Mouse (Mus musculus) midbrain, embryonic 13.5 days (tissue): ENCODE data around the gene Ss18l1. TPM values are rescaled to one million over a fixed set of nuclear protein-coding genes. Genes with fewer than 3 reads are reported as not detected.

ENCODE experiments used
- ATAC-seq: fragments of 200-750 bp; cut with Nextera tagmentation; 2 replicates; pipeline ENCODE4 v1.8.0; 2017; ENCODE audit warnings: mild to moderate bottlenecking, moderate TSS enrichment, moderate library complexity
- H3K27ac ChIP-seq: fragments of 300-500 bp; sonication (generic); 2 replicates; pipeline ENCODE4 v1.5.1; 2015; ENCODE audit warnings: inconsistent platforms, mild to moderate bottlenecking, moderate library complexity
- H3K27me3 ChIP-seq: fragments of 300-500 bp; sonication (generic); 2 replicates; pipeline ENCODE4 v1.6.1; 2015; ENCODE audit warnings: mild to moderate bottlenecking, inconsistent platforms
- H3K36me3 ChIP-seq: fragments of 300-500 bp; sonication (generic); 2 replicates; pipeline ENCODE4 v1.6.1; 2015; ENCODE audit warnings: mild to moderate bottlenecking, inconsistent platforms
- H3K4me1 ChIP-seq: fragments of 300-500 bp; sonication (generic); replicated peaks from 2 replicates; pipeline ENCODE4 v1.6.1; 2015; ENCODE audit warnings: inconsistent platforms
- H3K4me2 ChIP-seq: fragments of 300-500 bp; sonication (generic); replicated peaks from 2 replicates; pipeline ENCODE4 v1.6.1; 2015; ENCODE audit warnings: moderate library complexity, mild to moderate bottlenecking, inconsistent platforms
- H3K4me3 ChIP-seq: fragments of 300-500 bp; sonication (generic); replicated peaks from 2 replicates; pipeline ENCODE4 v1.5.1; 2015; ENCODE audit warnings: mild to moderate bottlenecking, inconsistent platforms
- H3K9ac ChIP-seq: fragments of 300-500 bp; sonication (generic); replicated peaks from 2 replicates; pipeline ENCODE4 v1.6.1; 2015; ENCODE audit warnings: mild to moderate bottlenecking, inconsistent platforms
- H3K9me3 ChIP-seq: fragments of 300-500 bp; sonication (generic); 2 replicates; pipeline ENCODE4 v1.6.1; 2016; ENCODE audit warnings: mild to moderate bottlenecking, inconsistent platforms
- WGBS: fragments of 180-500 bp; shearing (Covaris S2); methylation state at CpG from one replicate; pipeline ENCODE4 v1.1.7; 2015; 5-methylcytosine and 5-hydroxymethylcytosine counted together
- polyA plus RNA-seq: library from polyadenylated mRNA; unstranded; fragments of >200 nt; fragmentation: Nextera tagmentation; extraction: Ambion mirVana; gene quantifications from 2 replicates; pipeline ENCODE4 v1.2.1, GENCODE M21; 2015

Ss18l1 gene
- polyA plus RNA-seq, 1 experiment from 2014 or later, result 51.2 TPM

GRCm38 (mm10) chr2:180098167-180098566 lies 55.9 kb downstream of the Ss18l1 start:
- no peaks in the 10 kb centered on the region; the same call in 1 of the 2 replicates for H3K36me3 ChIP-seq
- H3K9ac ChIP-seq, result no peak overlapping the region
- no peak overlapping the region for H3K27ac ChIP-seq
- H3K4me3 ChIP-seq, result no peak overlapping the region
- H3K4me1 ChIP-seq, result peaks cover 43% of the 10 kb centered on the region
- no peak overlapping the region for H3K4me2 ChIP-seq
- no peak for ATAC-seq
- no peaks in the 10 kb centered on the region for H3K9me3 ChIP-seq
- WGBS, result 42% methylated on average over 5 of the region's 5 CpGs
- H3K27me3 ChIP-seq, result peaks cover 37% of the 10 kb centered on the region

GRCm38 (mm10) chr2:180099529-180099928 lies 57.2 kb downstream of the Ss18l1 start:
- H3K36me3 ChIP-seq, result no peaks in the 10 kb centered on the region; the same call in 1 of the 2 replicates
- no peak overlapping the region for H3K27ac ChIP-seq
- peaks cover 49% of the 10 kb centered on the region for H3K27me3 ChIP-seq
- no peaks in the 10 kb centered on the region for H3K9me3 ChIP-seq
- peak overlapping the region; percentile 36; the same call in 1 of the 2 replicates for H3K9ac ChIP-seq
- H3K4me1 ChIP-seq, result peaks cover 57% of the 10 kb centered on the region
- WGBS, result 5% methylated on average over 15 of the region's 15 CpGs
- no peak overlapping the region for H3K4me3 ChIP-seq
- H3K4me2 ChIP-seq, result peak overlapping the region; percentile 13; the same call in 1 of the 2 replicates
- no peak for ATAC-seq

- Histone ChIP-seq H3K4me1 (peaks cover 55% of the 10 kb centered on the region), H3K27me3 (peaks cover 65% of the 10 kb centered on the region), H3K4me3 (peak overlapping the region; percentile 64), H3K4me2 (peak overlapping the region; percentile 95), H3K9me3 (no peaks in the 10 kb centered on the region), H3K27ac (peak overlapping the region; percentile 35; the same call in 1 of the 2 replicates), H3K9ac (peak overlapping the region; percentile 76), H3K36me3 (no peaks in the 10 kb centered on the region; the same call in 1 of the 2 replicates)
- ATAC-seq, result peak; percentile 28
- under 1% methylated on average over 56 of the region's 57 CpGs for WGBS
These were observed 61.1 kb downstream of the Ss18l1 start for GRCm38 (mm10) chr2:180103151-180103977.

- H3K4me2 ChIP-seq, result peak within 1 kb of the TSS; percentile 95
- peak within 1 kb of the TSS; percentile 64 for H3K4me3 ChIP-seq
- peak within 1 kb of the TSS; percentile 76 for H3K9ac ChIP-seq
- H3K9me3 ChIP-seq, result no peaks in the 10 kb centered on the region
- H3K27ac ChIP-seq, result peak within 1 kb of the TSS; percentile 35; the same call in 1 of the 2 replicates
- peak; percentile 73 for ATAC-seq
- H3K4me1 ChIP-seq, result peaks cover 56% of the 10 kb centered on the region
- under 1% methylated on average over 84 of the region's 87 CpGs for WGBS
- H3K36me3 ChIP-seq, result no peaks in the 10 kb centered on the region; the same call in 1 of the 2 replicates
- H3K27me3 ChIP-seq, result peaks cover 65% of the 10 kb centered on the region
These were observed 61.8 kb downstream of the Ss18l1 start, which contains the start of gene Hrh3 for GRCm38 (mm10) chr2:180103978-180104658. Gene Hrh3 (minus strand): TSS chr2:180104488.

GRCm38 (mm10) chr2:180104659-180105377 lies 62.5 kb downstream of the Ss18l1 start:
- H3K9ac ChIP-seq, result peak overlapping the region; percentile 76; the same call in 1 of the 2 replicates
- H3K27ac ChIP-seq, result no peak overlapping the region
- peaks cover 53% of the 10 kb centered on the region for H3K4me1 ChIP-seq
- H3K27me3 ChIP-seq, result peaks cover 64% of the 10 kb centered on the region
- 11% methylated on average over 24 of the region's 24 CpGs for WGBS
- H3K36me3 ChIP-seq, result no peaks in the 10 kb centered on the region; the same call in 1 of the 2 replicates
- peak overlapping the region; percentile 95 for H3K4me2 ChIP-seq
- H3K9me3 ChIP-seq, result no peaks in the 10 kb centered on the region
- ATAC-seq, result no peak
- H3K4me3 ChIP-seq, result peak overlapping the region; percentile 64

- peaks cover 58% of the 10 kb centered on the region for H3K27me3 ChIP-seq
- WGBS, result 33% methylated on average over 8 of the region's 8 CpGs
- H3K4me3 ChIP-seq, result no peak overlapping the region
These were observed 63.3 kb downstream of the Ss18l1 start for GRCm38 (mm10) chr2:180105441-180106190.

GRCm38 (mm10) chr2:180107081-180107480 lies 64.8 kb downstream of the Ss18l1 start:
- Histone ChIP-seq H3K27me3 (peaks cover 46% of the 10 kb centered on the region), H3K9me3 (no peaks in the 10 kb centered on the region), H3K4me1 (peaks cover 46% of the 10 kb centered on the region), H3K27ac (no peak overlapping the region), H3K4me3 (no peak overlapping the region), H3K4me2 (no peak overlapping the region), H3K36me3 (no peaks in the 10 kb centered on the region), H3K9ac (no peak overlapping the region)
- ATAC-seq, result no peak
- WGBS, result 66% methylated on average over 4 of the region's 4 CpGs

More at GRCm38 (mm10) chr2:180105441-180106190, 63.3 kb downstream of the Ss18l1 start:
- Histone ChIP-seq H3K9me3 (no peaks in the 10 kb centered on the region), H3K9ac (no peak overlapping the region), H3K4me1 (peaks cover 47% of the 10 kb centered on the region), H3K4me2 (no peak overlapping the region), H3K27ac (no peak overlapping the region), H3K36me3 (no peaks in the 10 kb centered on the region; the same call in 1 of the 2 replicates)
- ATAC-seq, result no peak

- no peak overlapping the region for H3K4me3 ChIP-seq
- H3K27me3 ChIP-seq, result peaks cover 34% of the 10 kb centered on the region
- 72% methylated on average over 6 of the region's 6 CpGs for WGBS
- peaks cover 34% of the 10 kb centered on the region for H3K4me1 ChIP-seq
- no peaks in the 10 kb centered on the region for H3K36me3 ChIP-seq
- H3K27ac ChIP-seq, result no peak overlapping the region
- no peak overlapping the region for H3K9ac ChIP-seq
- no peak for ATAC-seq
- H3K4me2 ChIP-seq, result no peak overlapping the region
- no peaks in the 10 kb centered on the region for H3K9me3 ChIP-seq
These were observed 66.0 kb downstream of the Ss18l1 start for GRCm38 (mm10) chr2:180108285-180108684.

GRCm38 (mm10) chr2:180113909-180114890 lies 71.9 kb downstream of the Ss18l1 start:
- Histone ChIP-seq H3K36me3 (no peaks in the 10 kb centered on the region), H3K27me3 (peaks cover 5% of the 10 kb centered on the region; the same call in 1 of the 2 replicates), H3K9ac (no peak overlapping the region), H3K4me3 (no peak overlapping the region), H3K4me2 (no peak overlapping the region), H3K4me1 (peaks cover 52% of the 10 kb centered on the region), H3K9me3 (no peaks in the 10 kb centered on the region), H3K27ac (peak overlapping the region; percentile 40; the same call in 1 of the 2 replicates)
- WGBS, result 60% methylated on average over 17 of the region's 17 CpGs
- ATAC-seq, result no peak

- H3K27me3 ChIP-seq, result peaks cover 3% of the 10 kb centered on the region; the same call in 1 of the 2 replicates
- no peaks in the 10 kb centered on the region for H3K36me3 ChIP-seq
- H3K9me3 ChIP-seq, result no peaks in the 10 kb centered on the region
- WGBS, result 38% methylated on average over 6 of the region's 6 CpGs
- peaks cover 56% of the 10 kb centered on the region for H3K4me1 ChIP-seq
- H3K27ac ChIP-seq, result peak overlapping the region; percentile 40
- no peak for ATAC-seq
- H3K4me3 ChIP-seq, result no peak overlapping the region
- H3K9ac ChIP-seq, result no peak overlapping the region
- no peak overlapping the region for H3K4me2 ChIP-seq
These were observed 73.0 kb downstream of the Ss18l1 start for GRCm38 (mm10) chr2:180115279-180115678.
